Mouse (Mus musculus): ENCODE results near the gene Wdpcp. TPM values are rescaled to one million over a fixed set of nuclear protein-coding genes. Genes with fewer than 3 reads are reported as not detected.
A peak's percentile ranks its signal among the peaks of the same experiment; 100 is the strongest.

The Wdpcp gene
- polyA plus RNA-seq, 1 experiment from 2014 or later = 1.4 TPM

- no peaks in the 10 kb centered on the region for H3K27me3 ChIP-seq (replicated peaks; ENCODE audit: control insufficient read depth, insufficient read depth, low read length)
- peak overlapping the region; percentile 64 for H3K4me3 ChIP-seq (ENCODE audit: low read depth, low read length)
- peak overlapping the region; percentile 41 for H3K27ac ChIP-seq (ENCODE audit: low read depth, low read length)
- no peaks in the 10 kb centered on the region; the same call in none of the 2 replicates for H3K4me1 ChIP-seq (replicated peaks; ENCODE audit: control insufficient read depth, insufficient read depth, low read length)
- H3K4me2 ChIP-seq (replicated peaks; ENCODE audit: low read depth) = peak overlapping the region; percentile 54
- WGBS = 5% methylated on average over 10 of the region's 10 CpGs
- no peak for TF ChIP-seq CTCF (IDR thresholded peaks at IDR 0.05; ENCODE audit: low read depth)
- no peaks in the 10 kb centered on the region for H3K9me3 ChIP-seq (ENCODE audit: control insufficient read depth)
- no peak for ATAC-seq
- H3K9ac ChIP-seq (ENCODE audit: low read depth, low read length) = peak overlapping the region; percentile 27
- H3K36me3 ChIP-seq (ENCODE audit: control insufficient read depth, insufficient read depth) = 0 out of 2 replicates have a peak, but pooled peaks cover 4% of the 10 kb centered on the region
These were observed 1.1 kb upstream of the Wdpcp start for GRCm38 (mm10) chr11:21570973-21571372.

- no peak for ATAC-seq
- no peaks in the 10 kb centered on the region for H3K36me3 ChIP-seq (ENCODE audit: control insufficient read depth, insufficient read depth)
- no peaks in the 10 kb centered on the region for H3K27me3 ChIP-seq (replicated peaks; ENCODE audit: control insufficient read depth, insufficient read depth, low read length)
- no peak overlapping the region for H3K4me3 ChIP-seq (ENCODE audit: low read depth, low read length)
- TF ChIP-seq CTCF (IDR thresholded peaks at IDR 0.05; ENCODE audit: low read depth) = no peak
- H3K9ac ChIP-seq (ENCODE audit: low read depth, low read length) = no peak overlapping the region
- H3K4me2 ChIP-seq (replicated peaks; ENCODE audit: low read depth) = no peak overlapping the region
- whole genome bisulfite sequencing = 59% methylated on average over 7 of the region's 7 CpGs
- H3K4me1 ChIP-seq (replicated peaks; ENCODE audit: control insufficient read depth, insufficient read depth, low read length) = no peaks in the 10 kb centered on the region
- H3K9me3 ChIP-seq (ENCODE audit: control insufficient read depth) = no peaks in the 10 kb centered on the region
- H3K27ac ChIP-seq (ENCODE audit: low read depth, low read length) = no peak overlapping the region
These were observed 9.4 kb downstream of the Wdpcp start for GRCm38 (mm10) chr11:21581472-21581871.

- H3K4me1 ChIP-seq (replicated peaks; ENCODE audit: control insufficient read depth, insufficient read depth, low read length) = no peaks in the 10 kb centered on the region
- no peaks in the 10 kb centered on the region for H3K36me3 ChIP-seq (ENCODE audit: control insufficient read depth, insufficient read depth)
- H3K4me3 ChIP-seq (ENCODE audit: low read depth, low read length) = no peak overlapping the region
- no peak for TF ChIP-seq CTCF (IDR thresholded peaks at IDR 0.05; ENCODE audit: low read depth)
- no peak overlapping the region for H3K4me2 ChIP-seq (replicated peaks; ENCODE audit: low read depth)
- 58% methylated on average over 1 of the region's 1 CpGs for WGBS
- no peak overlapping the region for H3K27ac ChIP-seq (ENCODE audit: low read depth, low read length)
- no peak overlapping the region for H3K9ac ChIP-seq (ENCODE audit: low read depth, low read length)
- no peaks in the 10 kb centered on the region for H3K27me3 ChIP-seq (replicated peaks; ENCODE audit: control insufficient read depth, insufficient read depth, low read length)
- no peak for ATAC-seq
- H3K9me3 ChIP-seq (ENCODE audit: control insufficient read depth) = no peaks in the 10 kb centered on the region
These were observed 11.3 kb downstream of the Wdpcp start for GRCm38 (mm10) chr11:21583286-21583685.

- no peak for ATAC-seq
- no peaks in the 10 kb centered on the region; the same call in 1 of the 2 replicates for H3K9me3 ChIP-seq (ENCODE audit: control insufficient read depth)
- no peak overlapping the region for H3K9ac ChIP-seq (ENCODE audit: low read depth, low read length)
- WGBS = 71% methylated on average over 5 of the region's 5 CpGs
- TF ChIP-seq CTCF (IDR thresholded peaks at IDR 0.05; ENCODE audit: low read depth) = no peak
- H3K27me3 ChIP-seq (replicated peaks; ENCODE audit: control insufficient read depth, insufficient read depth, low read length) = no peaks in the 10 kb centered on the region
- H3K4me2 ChIP-seq (replicated peaks; ENCODE audit: low read depth) = no peak overlapping the region
- H3K4me3 ChIP-seq (ENCODE audit: low read depth, low read length) = no peak overlapping the region
- H3K36me3 ChIP-seq (ENCODE audit: control insufficient read depth, insufficient read depth) = no peaks in the 10 kb centered on the region
- H3K4me1 ChIP-seq (replicated peaks; ENCODE audit: control insufficient read depth, insufficient read depth, low read length) = no peaks in the 10 kb centered on the region
- H3K27ac ChIP-seq (ENCODE audit: low read depth, low read length) = no peak overlapping the region
These were observed 30.5 kb downstream of the Wdpcp start for GRCm38 (mm10) chr11:21602497-21602896.

GRCm38 (mm10) chr11:21615915-21616314 is 43.9 kb downstream of the Wdpcp start:
- Histone ChIP-seq H3K4me2 (replicated peaks; ENCODE audit: low read depth) (no peak overlapping the region), H3K9ac (ENCODE audit: low read depth, low read length) (no peak overlapping the region), H3K27me3 (replicated peaks; ENCODE audit: control insufficient read depth, insufficient read depth, low read length) (no peaks in the 10 kb centered on the region), H3K4me3 (ENCODE audit: low read depth, low read length) (no peak overlapping the region), H3K9me3 (ENCODE audit: control insufficient read depth) (no peaks in the 10 kb centered on the region), H3K36me3 (ENCODE audit: control insufficient read depth, insufficient read depth) (no peaks in the 10 kb centered on the region), H3K27ac (ENCODE audit: low read depth, low read length) (no peak overlapping the region), H3K4me1 (replicated peaks; ENCODE audit: control insufficient read depth, insufficient read depth, low read length) (no peaks in the 10 kb centered on the region)
- peak; percentile 39 for TF ChIP-seq CTCF (IDR thresholded peaks at IDR 0.05; ENCODE audit: low read depth)
- ATAC-seq = no peak

GRCm38 (mm10) chr11:21634171-21634907 is 62.3 kb downstream of the Wdpcp start:
- no peak for ATAC-seq
- Histone ChIP-seq H3K27ac (ENCODE audit: low read depth, low read length) (no peak overlapping the region), H3K4me2 (replicated peaks; ENCODE audit: low read depth) (no peak overlapping the region), H3K4me3 (ENCODE audit: low read depth, low read length) (no peak overlapping the region), H3K36me3 (ENCODE audit: control insufficient read depth, insufficient read depth) (no peaks in the 10 kb centered on the region), H3K27me3 (replicated peaks; ENCODE audit: control insufficient read depth, insufficient read depth, low read length) (no peaks in the 10 kb centered on the region), H3K9ac (ENCODE audit: low read depth, low read length) (no peak overlapping the region), H3K9me3 (ENCODE audit: control insufficient read depth) (no peaks in the 10 kb centered on the region), H3K4me1 (replicated peaks; ENCODE audit: control insufficient read depth, insufficient read depth, low read length) (no peaks in the 10 kb centered on the region)
- WGBS = 78% methylated on average over 8 of the region's 9 CpGs
- TF ChIP-seq CTCF (IDR thresholded peaks at IDR 0.05; ENCODE audit: low read depth) = no peak
